Mouse (Mus musculus) gastrocnemius, adult 18-20 months (tissue): ENCODE measurements around the gene Lrrc58. TPM values are rescaled to one million over a fixed set of nuclear protein-coding genes. Genes with fewer than 3 reads are reported as not detected.

Source experiments
- DNase-seq: peaks from one replicate; pipeline ENCODE4 v3.0.0; 2021; ENCODE audit warnings: low spot score
- total RNA-seq, 2 experiments: library from RNA; stranded (reverse); gene quantifications; 2 replicates each; pipeline ENCODE4 v1.2.3; 2021

Lrrc58 gene
- total RNA-seq, 2 experiments from 2014 or later: 42.6 to 46.2 TPM

DNA sequence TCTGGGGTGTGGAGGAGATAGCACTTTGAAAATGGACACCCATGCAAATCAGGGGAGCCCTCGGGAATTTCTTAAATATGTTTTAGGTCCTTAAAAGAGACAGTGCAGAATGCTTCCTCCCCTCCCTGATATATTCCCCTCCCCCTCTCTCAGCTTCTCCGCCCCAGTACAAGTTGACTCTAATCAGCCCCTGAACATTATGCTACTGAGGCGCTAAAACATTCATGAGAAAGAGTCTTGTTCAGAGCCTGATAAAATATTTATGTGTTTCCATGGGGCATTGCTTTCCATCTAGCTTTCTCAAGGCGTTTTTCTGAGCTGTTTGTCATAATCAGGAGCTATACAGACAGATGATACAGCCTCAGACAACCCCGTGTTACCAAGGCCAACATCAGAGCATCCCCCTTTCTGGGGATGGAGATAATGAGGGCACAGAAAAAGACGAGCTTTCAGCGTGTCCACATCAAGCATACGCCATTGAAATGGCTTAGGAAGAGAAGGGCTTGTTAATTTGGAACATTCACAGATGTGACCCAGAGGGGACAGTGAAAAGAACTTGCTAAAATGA is 52.7 kb downstream of the Lrrc58 start:
- DNase-seq: no peak

DNA sequence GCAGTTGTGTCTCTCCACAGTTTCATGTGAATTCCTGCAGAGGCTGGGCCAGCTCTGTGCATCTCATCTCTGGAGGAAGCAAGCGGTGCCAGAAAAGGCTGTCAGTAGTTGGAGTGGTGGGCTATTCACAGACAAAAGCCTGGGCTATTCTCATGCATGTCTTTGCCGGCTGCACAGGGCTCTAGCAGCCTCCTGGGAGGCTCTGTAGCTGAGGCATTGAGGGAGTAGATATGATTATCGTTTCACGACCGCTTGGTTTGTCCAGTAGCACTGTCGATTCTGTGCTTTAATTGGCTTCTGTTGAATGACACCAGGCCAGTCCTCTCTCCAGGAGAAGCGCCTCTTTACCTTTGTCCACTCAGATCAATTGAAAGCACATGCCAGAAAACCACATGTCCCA is 57.9 kb downstream of the Lrrc58 start:
- DNase-seq: no peak

DNA sequence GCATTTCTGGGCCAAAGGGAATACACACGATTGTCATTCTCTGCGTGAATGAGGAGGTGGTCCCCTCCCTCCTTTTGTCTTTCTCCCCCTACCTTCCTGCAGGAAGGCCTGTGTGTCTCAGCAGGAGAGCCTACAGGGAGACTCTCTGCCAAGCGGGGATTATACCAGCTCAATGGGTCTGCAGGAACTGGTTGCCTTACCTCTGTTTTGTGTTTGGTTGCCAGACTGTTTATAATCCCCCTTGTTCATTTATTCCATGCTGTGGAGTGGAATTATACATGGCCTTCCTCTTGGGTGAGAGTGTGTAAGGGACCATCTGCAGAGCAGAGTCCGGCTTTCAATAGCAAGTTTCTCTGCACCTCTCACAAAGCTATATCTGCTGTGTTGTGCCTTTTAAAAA is 58.9 kb downstream of the Lrrc58 start:
- DNase-seq: no peak

DNA sequence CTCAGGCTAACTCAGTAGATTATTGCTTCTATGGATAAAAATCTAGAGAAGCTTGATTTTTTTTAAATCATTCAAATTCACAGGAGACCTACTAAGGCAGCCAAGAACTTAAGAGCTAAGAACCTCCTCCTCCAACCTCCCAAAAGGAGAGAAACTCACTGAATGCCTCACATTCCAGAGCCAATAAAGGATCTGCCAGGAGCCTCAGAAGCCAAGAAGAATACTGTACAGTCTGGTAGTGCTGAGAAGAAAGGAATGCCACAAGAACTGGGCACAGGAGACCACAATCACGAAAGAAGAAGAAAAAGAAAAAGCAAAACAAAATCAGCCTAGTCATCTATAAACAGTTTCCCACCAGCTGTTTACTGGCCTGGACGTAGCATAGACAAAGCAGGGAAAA is 60.8 kb downstream of the Lrrc58 start:
- DNase-seq: no peak

DNA sequence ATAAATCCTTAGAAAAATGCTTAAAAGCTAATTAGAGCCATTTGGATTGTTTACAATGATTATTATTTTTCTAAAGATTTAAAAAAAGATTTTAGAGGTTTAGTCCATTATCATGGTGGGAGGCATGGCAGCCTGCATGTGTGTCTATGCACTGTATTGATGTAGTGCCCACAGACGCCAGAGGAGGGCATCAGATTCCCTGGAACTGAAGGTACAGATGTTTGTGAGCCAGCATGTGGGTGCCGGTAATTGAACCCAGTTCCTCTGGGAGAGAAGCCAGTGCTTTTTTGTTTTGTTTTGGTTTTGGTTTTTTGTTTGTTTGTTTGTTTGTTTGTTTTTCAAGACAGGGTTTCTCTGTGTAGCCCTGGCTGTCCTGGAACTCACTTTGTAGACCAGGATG is 61.4 kb downstream of the Lrrc58 start:
- no peak for DNase-seq

DNA sequence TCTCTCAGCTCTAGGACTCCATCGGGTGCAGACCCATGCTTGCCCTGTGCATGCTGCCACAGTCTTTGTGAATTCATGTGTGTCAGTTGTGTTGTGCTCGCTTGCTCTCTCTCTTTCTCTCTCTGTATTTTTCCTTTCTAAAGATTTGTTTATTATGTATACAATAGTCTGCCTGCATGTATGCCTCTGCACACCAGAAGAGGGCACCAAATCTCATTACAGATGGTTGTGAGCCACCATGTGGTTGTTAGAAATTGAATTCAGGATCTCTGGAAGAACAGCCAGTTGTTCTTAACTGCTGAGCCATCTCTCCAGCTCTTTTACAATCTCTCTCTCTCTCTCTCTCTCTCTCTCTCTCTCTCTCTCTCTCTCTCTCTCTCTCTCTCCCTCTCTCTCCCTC is 66.7 kb downstream of the Lrrc58 start:
- no peak for DNase-seq

DNA sequence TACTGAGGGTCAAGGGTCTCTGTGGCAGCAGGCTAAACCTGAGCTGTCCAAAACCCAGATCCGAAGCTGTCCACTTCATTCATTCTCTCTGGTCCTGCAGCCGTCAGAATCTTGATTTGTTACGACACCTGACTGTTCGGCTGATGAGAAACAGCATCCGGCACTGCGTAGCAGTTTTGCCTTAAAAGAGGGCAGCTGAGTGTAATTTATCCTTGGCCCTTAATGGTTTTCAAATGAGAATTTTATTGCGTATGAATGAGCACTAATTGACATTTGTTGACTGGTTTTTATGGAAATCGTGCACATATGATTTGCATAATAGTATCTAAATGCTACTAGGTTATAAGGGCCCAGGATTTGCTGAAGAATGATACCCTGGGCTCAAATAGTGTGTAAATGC is 69.1 kb downstream of the Lrrc58 start:
- no peak for DNase-seq

Other genes starting within 250 kb of the Lrrc58 start
- gene Ndufb4, start 213.9 kb upstream of the Lrrc58 start, total RNA-seq: 100 to 1,000 TPM; 198 to 200 TPM
- 10 to 100 TPM; 25.3 to 36.5 TPM for gene Fstl1, start 91.5 kb upstream of the Lrrc58 start, total RNA-seq
- gene Gm36028, start 7.2 kb upstream of the Lrrc58 start, total RNA-seq: not detected
- gene Gpr156, start 48.1 kb downstream of the Lrrc58 start, total RNA-seq: not detected
- gene Gsk3b, start 220.6 kb downstream of the Lrrc58 start, total RNA-seq: 10 to 100 TPM; 58.8 to 66.5 TPM